Mouse (Mus musculus): Measurements from ENCODE around the gene Armc12. TPM values are rescaled to one million over a fixed set of nuclear protein-coding genes. Genes with fewer than 3 reads are reported as not detected.

The Armc12 gene
- polyA plus RNA-seq, 1 experiment: not detected

DNA sequence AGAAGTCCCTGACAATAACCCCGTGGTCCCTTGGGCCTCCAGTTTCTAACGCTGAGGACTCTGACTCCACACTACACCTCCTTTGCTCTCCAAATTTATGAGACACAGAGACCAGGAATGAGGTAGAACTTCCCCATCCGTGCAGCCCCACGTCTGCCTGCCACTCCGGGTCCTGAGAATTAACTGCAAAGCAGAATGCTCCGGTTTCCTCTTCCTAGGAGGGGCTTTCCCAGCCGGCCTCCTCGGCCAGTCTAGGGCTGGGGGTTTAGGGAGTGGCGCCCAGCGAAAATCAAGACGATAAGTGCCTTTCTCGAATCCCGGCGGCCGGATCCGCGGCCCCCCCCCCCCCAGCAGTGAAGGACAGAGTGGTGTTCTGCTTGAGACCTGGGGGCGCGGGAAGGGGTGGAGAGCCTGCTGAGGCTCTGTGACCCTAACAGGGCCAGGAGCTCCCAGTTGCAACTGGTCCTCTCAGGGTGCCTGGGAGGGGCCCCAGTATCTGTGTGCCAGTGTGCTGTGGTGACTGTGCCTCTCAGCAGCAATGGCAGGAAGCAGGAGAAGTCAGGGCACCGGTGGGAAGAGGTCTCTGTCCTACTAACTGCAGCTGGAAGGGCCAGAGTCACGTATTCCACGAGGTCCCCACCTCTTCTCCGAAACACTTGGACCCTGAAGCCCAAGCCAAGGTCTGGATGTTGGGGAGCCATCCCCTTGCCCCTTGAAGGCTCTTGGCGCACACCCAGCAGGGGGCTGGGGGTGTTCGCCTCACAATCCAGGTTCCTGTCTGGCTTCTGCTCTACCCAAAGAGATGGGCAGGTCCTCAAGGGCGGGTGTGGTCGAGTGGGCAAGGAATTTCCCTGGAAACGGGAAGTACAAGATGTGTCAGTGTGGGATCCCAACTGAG lies 19.9 kb upstream of the Armc12 start:
- no peak overlapping the region for H3K27ac ChIP-seq (ENCODE audit: insufficient read depth, low read length)
- peak overlapping the region; percentile 5; the same call in 1 of the 2 replicates for H3K9ac ChIP-seq (ENCODE audit: low read depth, poor library complexity, severe bottlenecking)
- H3K9me3 ChIP-seq (replicated peaks; ENCODE audit: control insufficient read depth, insufficient read depth, low read length, poor library complexity, severe bottlenecking): no peaks in the 10 kb centered on the region
- no peaks in the 10 kb centered on the region for H3K36me3 ChIP-seq (ENCODE audit: control insufficient read depth, insufficient read depth, low read length, poor library complexity, severe bottlenecking)
- TF ChIP-seq EP300 (IDR thresholded peaks at IDR 0.05; ENCODE audit: insufficient read depth, low read depth, low read length) (no peak), POLR2A (IDR thresholded peaks at IDR 0.05; ENCODE audit: insufficient read depth, low read length) (no peak), CTCF (IDR thresholded peaks at IDR 0.05; ENCODE audit: low read depth, low read length) (no peak)
- peak overlapping the region; percentile 37 for H3K4me3 ChIP-seq (ENCODE audit: low read depth, low read length)
- H3K27me3 ChIP-seq (ENCODE audit: control insufficient read depth, insufficient read depth, low read length, poor library complexity, severe bottlenecking): no peaks in the 10 kb centered on the region
- H3K4me1 ChIP-seq (ENCODE audit: control insufficient read depth, insufficient read depth, low read length): peaks cover 10% of the 10 kb centered on the region

DNA sequence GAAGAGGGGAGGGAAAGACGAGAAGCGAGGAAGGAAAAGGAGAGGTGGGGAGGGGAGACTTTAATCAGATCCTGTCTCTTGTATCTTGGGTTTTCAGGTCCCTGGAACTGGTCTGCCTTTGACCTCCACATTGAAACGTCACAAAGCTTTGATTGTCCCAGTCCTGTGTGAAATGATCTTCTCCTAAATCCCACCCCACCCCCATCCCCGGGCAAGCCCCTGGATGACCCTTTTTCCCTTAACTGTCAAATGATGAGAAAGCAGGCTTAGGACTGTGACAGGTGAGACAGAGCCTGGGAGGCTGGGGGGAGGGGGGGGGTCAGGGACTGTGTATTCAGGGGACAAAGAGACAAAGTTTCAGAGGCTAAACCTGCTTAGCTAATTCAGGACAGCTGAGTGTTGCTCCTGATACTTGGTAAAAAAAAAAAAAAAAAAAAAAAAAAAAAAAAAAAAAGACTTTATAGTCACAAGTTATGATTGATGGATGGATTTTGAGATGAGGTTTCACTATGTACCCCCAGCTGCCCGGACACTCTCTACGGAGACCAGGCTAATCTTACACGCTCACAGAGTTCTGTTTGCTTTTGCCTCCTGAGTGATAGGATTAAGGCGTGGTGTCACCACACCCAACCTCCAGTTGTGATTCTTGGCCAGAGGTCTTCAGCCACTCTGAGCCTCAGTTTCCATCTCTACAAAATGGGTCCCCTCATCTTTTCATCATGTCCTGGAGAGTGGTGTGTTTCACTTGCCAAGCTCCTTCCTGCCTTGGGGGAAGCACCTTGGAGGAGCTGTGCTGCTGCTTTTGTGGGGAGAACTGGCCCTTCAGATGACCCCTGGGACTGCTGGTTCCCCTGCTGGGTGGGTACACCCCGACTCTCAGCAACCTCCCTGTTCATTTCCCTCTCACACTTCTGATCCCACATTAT lies 18.7 kb upstream of the Armc12 start:
- H3K27me3 ChIP-seq (ENCODE audit: control insufficient read depth, insufficient read depth, low read length, poor library complexity, severe bottlenecking): no peaks in the 10 kb centered on the region
- H3K9me3 ChIP-seq (replicated peaks; ENCODE audit: control insufficient read depth, insufficient read depth, low read length, poor library complexity, severe bottlenecking): no peaks in the 10 kb centered on the region
- peaks cover 5% of the 10 kb centered on the region for H3K4me1 ChIP-seq (ENCODE audit: control insufficient read depth, insufficient read depth, low read length)
- TF ChIP-seq EP300 (IDR thresholded peaks at IDR 0.05; ENCODE audit: insufficient read depth, low read depth, low read length) (no peak), POLR2A (IDR thresholded peaks at IDR 0.05; ENCODE audit: insufficient read depth, low read length) (no peak), CTCF (IDR thresholded peaks at IDR 0.05; ENCODE audit: low read depth, low read length) (no peak)
- H3K9ac ChIP-seq (ENCODE audit: low read depth, poor library complexity, severe bottlenecking): no peak overlapping the region
- no peak overlapping the region for H3K27ac ChIP-seq (ENCODE audit: insufficient read depth, low read length)
- H3K36me3 ChIP-seq (ENCODE audit: control insufficient read depth, insufficient read depth, low read length, poor library complexity, severe bottlenecking): no peaks in the 10 kb centered on the region
- no peak overlapping the region for H3K4me3 ChIP-seq (ENCODE audit: low read depth, low read length)

GRCm38 (mm10) chr17:28512696-28513095 lies 17.9 kb upstream of the Armc12 start:
- Histone ChIP-seq H3K27ac (ENCODE audit: insufficient read depth, low read length) (no peak overlapping the region), H3K27me3 (ENCODE audit: control insufficient read depth, insufficient read depth, low read length, poor library complexity, severe bottlenecking) (no peaks in the 10 kb centered on the region), H3K4me3 (ENCODE audit: low read depth, low read length) (no peak overlapping the region), H3K9me3 (replicated peaks; ENCODE audit: control insufficient read depth, insufficient read depth, low read length, poor library complexity, severe bottlenecking) (no peaks in the 10 kb centered on the region), H3K9ac (ENCODE audit: low read depth, poor library complexity, severe bottlenecking) (no peak overlapping the region), H3K36me3 (ENCODE audit: control insufficient read depth, insufficient read depth, low read length, poor library complexity, severe bottlenecking) (no peaks in the 10 kb centered on the region), H3K4me1 (ENCODE audit: control insufficient read depth, insufficient read depth, low read length) (peaks cover 5% of the 10 kb centered on the region)
- no peak for TF ChIP-seq POLR2A (IDR thresholded peaks at IDR 0.05; ENCODE audit: insufficient read depth, low read length)
- TF ChIP-seq EP300 (IDR thresholded peaks at IDR 0.05; ENCODE audit: insufficient read depth, low read depth, low read length): no peak
- no peak for TF ChIP-seq CTCF (IDR thresholded peaks at IDR 0.05; ENCODE audit: low read depth, low read length)

DNA sequence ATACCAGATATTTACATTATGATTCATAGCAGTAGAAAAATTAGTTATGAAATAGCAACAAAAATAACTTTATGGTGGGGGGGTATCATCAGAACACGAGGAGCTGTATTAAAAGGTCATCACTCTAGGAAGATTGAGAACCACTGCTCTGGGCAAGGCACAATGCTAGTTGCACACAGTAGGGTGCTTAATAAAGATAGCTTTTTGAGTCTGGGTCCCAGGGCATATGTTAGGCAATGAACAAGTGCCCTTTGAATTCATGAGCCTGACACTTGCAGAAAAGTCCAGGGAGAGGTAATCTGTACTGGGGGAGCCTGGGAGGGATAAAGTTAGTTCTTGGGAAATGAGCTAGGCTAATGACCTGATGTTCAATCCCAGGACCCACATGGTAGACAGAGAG lies 17.3 kb upstream of the Armc12 start:
- Histone ChIP-seq H3K27me3 (ENCODE audit: control insufficient read depth, insufficient read depth, low read length, poor library complexity, severe bottlenecking) (no peaks in the 10 kb centered on the region), H3K27ac (ENCODE audit: insufficient read depth, low read length) (no peak overlapping the region), H3K9me3 (replicated peaks; ENCODE audit: control insufficient read depth, insufficient read depth, low read length, poor library complexity, severe bottlenecking) (no peaks in the 10 kb centered on the region), H3K9ac (ENCODE audit: low read depth, poor library complexity, severe bottlenecking) (no peak overlapping the region), H3K4me3 (ENCODE audit: low read depth, low read length) (no peak overlapping the region), H3K4me1 (ENCODE audit: control insufficient read depth, insufficient read depth, low read length) (peaks cover 5% of the 10 kb centered on the region), H3K36me3 (ENCODE audit: control insufficient read depth, insufficient read depth, low read length, poor library complexity, severe bottlenecking) (no peaks in the 10 kb centered on the region)
- TF ChIP-seq EP300 (IDR thresholded peaks at IDR 0.05; ENCODE audit: insufficient read depth, low read depth, low read length): no peak
- no peak for TF ChIP-seq CTCF (IDR thresholded peaks at IDR 0.05; ENCODE audit: low read depth, low read length)
- no peak for TF ChIP-seq POLR2A (IDR thresholded peaks at IDR 0.05; ENCODE audit: insufficient read depth, low read length)

- no peak for TF ChIP-seq EP300 (IDR thresholded peaks at IDR 0.05; ENCODE audit: insufficient read depth, low read depth, low read length)
- no peak overlapping the region for H3K4me3 ChIP-seq (ENCODE audit: low read depth, low read length)
- no peaks in the 10 kb centered on the region for H3K27me3 ChIP-seq (ENCODE audit: control insufficient read depth, insufficient read depth, low read length, poor library complexity, severe bottlenecking)
- H3K4me1 ChIP-seq (ENCODE audit: control insufficient read depth, insufficient read depth, low read length): peaks cover 5% of the 10 kb centered on the region
- no peaks in the 10 kb centered on the region for H3K36me3 ChIP-seq (ENCODE audit: control insufficient read depth, insufficient read depth, low read length, poor library complexity, severe bottlenecking)
- H3K27ac ChIP-seq (ENCODE audit: insufficient read depth, low read length): no peak overlapping the region
- H3K9ac ChIP-seq (ENCODE audit: low read depth, poor library complexity, severe bottlenecking): no peak overlapping the region
- no peaks in the 10 kb centered on the region for H3K9me3 ChIP-seq (replicated peaks; ENCODE audit: control insufficient read depth, insufficient read depth, low read length, poor library complexity, severe bottlenecking)
Observed at GRCm38 (mm10) chr17:28513844-28514243, 16.8 kb upstream of the Armc12 start.
